Mouse (Mus musculus) ES-E14 (cell line): ENCODE results near the gene 1300017J02Rik.

Source experiments
- HCFC1 ChIP-seq: IDR thresholded peaks from 2 replicates; pipeline ENCODE4 v1.6.1; 2012; ENCODE audit warnings: low read length, inconsistent platforms, borderline replicate concordance; ENCODE audit not compliant: insufficient read depth
- ZC3H11A ChIP-seq: IDR thresholded peaks from 2 replicates; pipeline ENCODE4 v1.6.1; 2012; ENCODE audit warnings: low read depth, mild to moderate bottlenecking, inconsistent platforms, low read length, borderline replicate concordance

DNA sequence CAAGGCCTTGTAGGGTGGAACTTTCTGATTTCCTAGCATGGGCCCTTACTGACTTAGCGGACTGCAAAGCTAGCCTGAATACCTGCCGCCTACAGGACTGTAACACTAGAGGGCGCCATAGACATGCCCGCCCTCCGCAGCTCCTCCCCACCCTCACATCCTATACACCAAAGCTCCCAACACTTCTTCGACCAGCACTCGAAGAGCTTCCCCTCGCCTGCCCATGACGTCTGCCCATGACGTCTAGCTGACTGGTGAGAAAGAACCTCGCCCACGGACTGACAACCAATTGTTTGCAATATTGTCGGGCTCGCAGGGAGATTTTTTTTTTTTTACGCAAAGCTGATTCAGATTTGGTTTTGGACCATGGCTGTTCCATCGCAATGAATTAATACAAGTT, 97.0 kb downstream of the 1300017J02Rik start:
- no peak for TF ChIP-seq ZC3H11A
- no peak for TF ChIP-seq HCFC1
